ENCODE assay signal across 18 mouse cellular contexts in genomic region chr14:19942732-19943131, GRCm38 (mm10). TPM values are rescaled to one million over a fixed set of nuclear protein-coding genes. Genes with fewer than 3 reads are reported as not detected.
A peak's percentile ranks its signal among the peaks of the same experiment; 100 is the strongest.
DNase-seq lines count a peak whose midpoint lies in the region; ATAC-seq lines count a peak whose summit lies in the region.
"Had no signal": no experiment of that assay in that cellular context is flagged by ENCODE, and none has a peak within 500 bp of the region (broad histone marks: within the 10 kb centered on the region; RNA-seq: fewer than 3 reads in every experiment).

No protein-coding gene starts in this region.

- no peak for ATAC-seq in heart, embryonic 11.5 days (replicated peaks; ENCODE audit: insufficient number of reproducible peaks, low FRiP score, low TSS enrichment)
- no peak for ATAC-seq in hindbrain, embryonic 16.5 days
- 0 out of 2 replicates have a peak, but pooled peaks have one; percentile 59 for ATAC-seq in forebrain, embryonic 12.5 days (ENCODE audit: low FRiP score)
- no peak; the same call in 1 of the 2 replicates for ATAC-seq in midbrain, embryonic 13.5 days
- ATAC-seq: lung, postnatal 0 days had no signal

- whole genome bisulfite sequencing in heart, embryonic 11.5 days (ENCODE audit: insufficient replicate concordance) = 47% methylated on average over 3 of the region's 3 CpGs
- WGBS in hindbrain, embryonic 10.5 days = 46% methylated on average over 3 of the region's 3 CpGs
- WGBS in hindbrain, embryonic 16.5 days = 32% methylated on average over 3 of the region's 3 CpGs
- 10% methylated on average over 3 of the region's 3 CpGs for WGBS in forebrain, embryonic 12.5 days
- 21% methylated on average over 3 of the region's 3 CpGs for WGBS in midbrain, embryonic 13.5 days

- no peak overlapping the region for H3K9ac ChIP-seq in heart, embryonic 11.5 days (ENCODE audit: low read depth, low read length)
- H3K9ac ChIP-seq in hindbrain, embryonic 16.5 days (ENCODE audit: low read depth, low read length) = no peak overlapping the region
- H3K9ac ChIP-seq in forebrain, embryonic 12.5 days = no peak overlapping the region
- H3K9ac ChIP-seq in midbrain, embryonic 13.5 days (replicated peaks) = no peak overlapping the region; the same call in 1 of the 2 replicates

- no peak for DNase-seq in heart, postnatal 4 days
- no peak for DNase-seq in hindbrain, embryonic 10.5 days (ENCODE audit: low spot score)
- DNase-seq in testis, postnatal 10 days (ENCODE audit: low spot score) = no peak
- DNase-seq: adrenal gland, adult 2 months; B cell, adult 2 months; cerebellum, adult 9-10 months; kidney, adult 8-10 months; kidney, postnatal 14 days; layer of hippocampus, adult 9-11 months; left cerebral cortex, postnatal 4 days; liver; right cerebral cortex, postnatal 4 days had no signal

- no peaks in the 10 kb centered on the region for H3K9me3 ChIP-seq in heart, embryonic 11.5 days (replicated peaks; ENCODE audit: control insufficient read depth, low read length)
- H3K9me3 ChIP-seq in hindbrain, embryonic 10.5 days = no peaks in the 10 kb centered on the region
- no peaks in the 10 kb centered on the region for H3K9me3 ChIP-seq in hindbrain, embryonic 16.5 days (ENCODE audit: control insufficient read depth, low read length)
- no peaks in the 10 kb centered on the region for H3K9me3 ChIP-seq in forebrain, embryonic 12.5 days
- H3K9me3 ChIP-seq in midbrain, embryonic 13.5 days = no peaks in the 10 kb centered on the region

- no peak overlapping the region for H3K4me3 ChIP-seq in heart, embryonic 11.5 days (ENCODE audit: low read depth, low read length)
- no peak overlapping the region for H3K4me3 ChIP-seq in hindbrain, embryonic 10.5 days
- no peak overlapping the region for H3K4me3 ChIP-seq in hindbrain, embryonic 16.5 days (ENCODE audit: low read length)
- H3K4me3 ChIP-seq in forebrain, embryonic 12.5 days (replicated peaks) = no peak overlapping the region
- H3K4me3 ChIP-seq in midbrain, embryonic 13.5 days (replicated peaks) = no peak overlapping the region
- H3K4me3 ChIP-seq: left cerebral cortex, adult 2 months had no signal

- H3K27ac ChIP-seq in heart, embryonic 11.5 days (ENCODE audit: low read depth, low read length) = 0 out of 2 replicates have a peak overlapping the region, but pooled peaks have one; percentile 6
- H3K27ac ChIP-seq in hindbrain, embryonic 10.5 days = peak overlapping the region; percentile 80
- no peak overlapping the region for H3K27ac ChIP-seq in hindbrain, embryonic 16.5 days (ENCODE audit: low read depth, low read length)
- H3K27ac ChIP-seq in forebrain, embryonic 12.5 days = peak overlapping the region; percentile 75
- H3K27ac ChIP-seq in midbrain, embryonic 13.5 days = peak overlapping the region; percentile 59
- H3K27ac ChIP-seq: left cerebral cortex, adult 2 months had no signal

- H3K4me1 ChIP-seq in heart, embryonic 11.5 days (ENCODE audit: control insufficient read depth, insufficient read depth, low read length) = peaks cover 13% of the 10 kb centered on the region
- peaks cover 14% of the 10 kb centered on the region for H3K4me1 ChIP-seq in hindbrain, embryonic 10.5 days (replicated peaks)
- peaks cover 16% of the 10 kb centered on the region for H3K4me1 ChIP-seq in hindbrain, embryonic 16.5 days (ENCODE audit: control insufficient read depth, insufficient read depth, low read depth, low read length)
- peaks cover 39% of the 10 kb centered on the region for H3K4me1 ChIP-seq in forebrain, embryonic 12.5 days
- H3K4me1 ChIP-seq in midbrain, embryonic 13.5 days (replicated peaks) = peaks cover 52% of the 10 kb centered on the region

- no peaks in the 10 kb centered on the region for H3K36me3 ChIP-seq in heart, embryonic 11.5 days (ENCODE audit: control insufficient read depth, insufficient read depth, low read length)
- peaks cover 13% of the 10 kb centered on the region; the same call in 1 of the 2 replicates for H3K36me3 ChIP-seq in hindbrain, embryonic 10.5 days
- 0 out of 2 replicates have a peak, but pooled peaks cover 2% of the 10 kb centered on the region for H3K36me3 ChIP-seq in hindbrain, embryonic 16.5 days (ENCODE audit: control insufficient read depth, insufficient read depth, low read length)
- 0 out of 2 replicates have a peak, but pooled peaks cover 9% of the 10 kb centered on the region for H3K36me3 ChIP-seq in forebrain, embryonic 12.5 days (replicated peaks)
- H3K36me3 ChIP-seq in midbrain, embryonic 13.5 days = peaks cover 4% of the 10 kb centered on the region; the same call in 1 of the 2 replicates

- no peaks in the 10 kb centered on the region for H3K27me3 ChIP-seq in heart, embryonic 11.5 days (ENCODE audit: control insufficient read depth, insufficient read depth, low read length)
- no peaks in the 10 kb centered on the region for H3K27me3 ChIP-seq in hindbrain, embryonic 10.5 days (ENCODE audit: insufficient read depth, poor library complexity, severe bottlenecking)
- no peaks in the 10 kb centered on the region for H3K27me3 ChIP-seq in hindbrain, embryonic 16.5 days (replicated peaks; ENCODE audit: control insufficient read depth, insufficient read depth, low read length)
- no peaks in the 10 kb centered on the region for H3K27me3 ChIP-seq in forebrain, embryonic 12.5 days
- H3K27me3 ChIP-seq in midbrain, embryonic 13.5 days = no peaks in the 10 kb centered on the region

- H3K4me2 ChIP-seq in heart, embryonic 11.5 days = no peak overlapping the region
- no peak overlapping the region for H3K4me2 ChIP-seq in hindbrain, embryonic 16.5 days (ENCODE audit: low read length)
- H3K4me2 ChIP-seq in forebrain, embryonic 12.5 days = peak overlapping the region; percentile 25; the same call in 1 of the 2 replicates
- no peak overlapping the region for H3K4me2 ChIP-seq in midbrain, embryonic 13.5 days (replicated peaks)

RNA-seq across cellular contexts. Expression of gene Gng2, which starts 34.7 kb away (rescaled TPM):
- polyA plus RNA-seq in heart, embryonic 11.5 days (2014; fragmentation: Nextera tagmentation; extraction: Ambion mirVana) = 41.1 and 42.4 TPM in 2 replicates
- 10 to 100 TPM; 54.1 to 57.2 TPM for total RNA-seq in heart, postnatal 4 days (2021)
- 105 and 141 TPM in 2 replicates for polyA plus RNA-seq in hindbrain, embryonic 10.5 days (2016; fragmentation: Nextera tagmentation; extraction: Ambion mirVana)
- 362 and 384 TPM in 2 replicates for polyA plus RNA-seq in hindbrain, embryonic 16.5 days (2015; fragmentation: Nextera tagmentation; extraction: Ambion mirVana)
- polyA plus RNA-seq in forebrain, embryonic 12.5 days (2016; fragmentation: Nextera tagmentation; extraction: Ambion mirVana) = 187 and 202 TPM in 2 replicates
- polyA plus RNA-seq in midbrain, embryonic 13.5 days (2015; fragmentation: Nextera tagmentation; extraction: Ambion mirVana) = 367 and 370 TPM in 2 replicates
